Mouse (Mus musculus): Measurements from ENCODE around the gene Sun1.

DNA sequence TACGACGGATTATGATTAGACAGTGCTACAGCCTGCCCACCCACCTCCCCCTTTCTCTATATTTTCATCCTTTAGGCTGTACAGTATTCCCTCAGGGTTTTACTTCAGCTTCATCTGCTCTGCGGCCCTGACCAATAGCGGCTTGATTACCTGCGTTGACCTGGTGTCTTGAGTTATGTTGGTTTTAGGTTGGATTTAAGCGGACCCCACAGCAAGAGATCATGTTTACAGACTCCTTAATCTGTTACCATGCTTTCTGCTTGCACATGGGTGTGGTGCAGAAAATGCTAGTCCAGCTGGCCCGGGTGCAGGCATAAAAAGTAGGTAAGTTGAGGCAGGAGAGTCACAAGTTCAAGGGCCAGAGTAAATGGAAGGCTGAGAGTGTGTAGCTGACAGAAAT, 50.8 kb downstream of the Sun1 start:
- TF ChIP-seq POLR2A (IDR thresholded peaks at IDR 0.05; ENCODE audit: borderline replicate concordance, extremely low read depth, insufficient read depth, insufficient read length, poor library complexity, severe bottlenecking) (no peak), CTCF (IDR thresholded peaks at IDR 0.05; ENCODE audit: borderline replicate concordance, extremely low read depth, insufficient read depth, insufficient read length) (no peak)

Data from brain, embryonic 14.5 days (tissue).